Mouse (Mus musculus): ENCODE measurements around the gene Tmem74b.

Tmem74b gene

GRCm38 (mm10) chr2:151742850-151743679 is 41.3 kb downstream of the Tmem74b start:
- DNase-seq = no peak

GRCm38 (mm10) chr2:151743845-151744244 is 42.0 kb downstream of the Tmem74b start, which contains the start of gene Psmf1:
Gene Psmf1 (minus strand): TSS chr2:151744186.
- no peak for DNase-seq

- peak; percentile 50 to 61 for DNase-seq
These were observed 46.3 kb downstream of the Tmem74b start for GRCm38 (mm10) chr2:151747847-151748705.

GRCm38 (mm10) chr2:151751330-151751729 is 49.5 kb downstream of the Tmem74b start:
- no peak for DNase-seq

- DNase-seq = no peak
These were observed 54.7 kb downstream of the Tmem74b start for GRCm38 (mm10) chr2:151756277-151757061.

GRCm38 (mm10) chr2:151757451-151757850 is 55.6 kb downstream of the Tmem74b start:
- no peak for DNase-seq

- no peak for DNase-seq
These were observed 57.1 kb downstream of the Tmem74b start for GRCm38 (mm10) chr2:151758806-151759353.
